Mouse (Mus musculus) stomach, postnatal 0 days (tissue): Measurements from ENCODE around the gene Acp2.

Source experiments
- CTCF ChIP-seq: IDR thresholded peaks from 2 replicates; pipeline ENCODE4 v1.5.1; 2016; ENCODE audit warnings: antibody characterized with exemption, low read depth, mild to moderate bottlenecking, moderate library complexity
- EP300 ChIP-seq: optimal IDR thresholded peaks from 2 replicates; pipeline ENCODE3; 2016; ENCODE audit warnings: antibody characterized with exemption

GRCm38 (mm10) chr2:91152885-91153377 lies 49.8 kb upstream of the Acp2 start:
- TF ChIP-seq EP300 = no peak
- TF ChIP-seq CTCF = no peak
